Comparison of ENCODE assay signal across 15 mouse cellular contexts in genomic region chr13:51754559-51755126, GRCm38 (mm10). TPM values are rescaled to one million over a fixed set of nuclear protein-coding genes. Genes with fewer than 3 reads are reported as not detected.
A peak's percentile ranks its signal among the peaks of the same experiment; 100 is the strongest.
DNase-seq lines count a peak whose midpoint lies in the region; ATAC-seq and TF ChIP-seq lines count a peak whose summit lies in the region.
"Had no signal": no experiment of that assay in that cellular context is flagged by ENCODE, and none has a peak within 500 bp of the region (broad histone marks: within the 10 kb centered on the region; RNA-seq: fewer than 3 reads in every experiment).

No protein-coding gene starts in this region.

- peaks cover 94% of the 10 kb centered on the region for H3K4me1 ChIP-seq in liver, embryonic 12.5 days
- H3K4me1 ChIP-seq in ES-Bruce4 (ENCODE audit: control insufficient read depth, insufficient read depth, low read length), result peaks cover 15% of the 10 kb centered on the region
- peaks cover 69% of the 10 kb centered on the region for H3K4me1 ChIP-seq in limb, embryonic 10.5 days

- 0 out of 2 replicates have a peak overlapping the region, but pooled peaks have one; percentile 8 for H3K9ac ChIP-seq in liver, embryonic 12.5 days
- no peak overlapping the region for H3K9ac ChIP-seq in ES-Bruce4 (ENCODE audit: low read depth, poor library complexity, severe bottlenecking)
- H3K9ac ChIP-seq: forebrain, embryonic 15.5 days; heart, embryonic 13.5 days; liver, embryonic 14.5 days had no signal

- no peak for TF ChIP-seq POLR2A in ES-Bruce4 (IDR thresholded peaks at IDR 0.05; ENCODE audit: insufficient read depth, low read length)

- peak overlapping the region; percentile 34; the same call in 1 of the 2 replicates for H3K27ac ChIP-seq in liver, embryonic 12.5 days
- 0 out of 2 replicates have a peak overlapping the region, but pooled peaks have one; percentile 2 for H3K27ac ChIP-seq in ES-Bruce4 (ENCODE audit: insufficient read depth, low read length)
- H3K27ac ChIP-seq in limb, embryonic 10.5 days, result peak overlapping the region; percentile 26; the same call in 1 of the 2 replicates
- H3K27ac ChIP-seq: forebrain, embryonic 15.5 days; hindbrain, embryonic 13.5 days; liver, embryonic 14.5 days; macrophage had no signal

- H3K9me3 ChIP-seq in liver, embryonic 12.5 days (replicated peaks), result no peaks in the 10 kb centered on the region
- no peaks in the 10 kb centered on the region for H3K9me3 ChIP-seq in ES-Bruce4 (replicated peaks; ENCODE audit: control insufficient read depth, insufficient read depth, low read length, poor library complexity, severe bottlenecking)
- no peaks in the 10 kb centered on the region for H3K9me3 ChIP-seq in limb, embryonic 10.5 days (replicated peaks)
- H3K9me3 ChIP-seq: forebrain, embryonic 15.5 days; heart, embryonic 13.5 days; hindbrain, embryonic 13.5 days had no signal

- no peak for ATAC-seq in liver, embryonic 12.5 days
- ATAC-seq: forebrain, embryonic 15.5 days had no signal

- 62% methylated on average over 13 of the region's 13 CpGs for WGBS in liver, embryonic 12.5 days (ENCODE audit: insufficient replicate concordance)
- 56% methylated on average over 13 of the region's 13 CpGs for WGBS in limb, embryonic 10.5 days

- no peak for TF ChIP-seq EP300 in ES-Bruce4 (IDR thresholded peaks at IDR 0.05; ENCODE audit: insufficient read depth, low read depth, low read length)

- DNase-seq in liver, result no peak
- DNase-seq in CD4-positive helper T cell, adult 2 months (ENCODE audit: low read depth, low spot score), result peak; percentile 62
- DNase-seq in limb, embryonic 10.5 days (ENCODE audit: low spot score), result no peak
- no peak for DNase-seq in ovary, postnatal 14 days (ENCODE audit: low spot score)
- no peak for DNase-seq in urinary bladder, adult 2 months (ENCODE audit: low spot score)
- no peak for DNase-seq in layer of hippocampus, adult 9-10 months (ENCODE audit: low spot score)
- DNase-seq: cerebellum, adult 18-20 months; kidney, adult 9 months had no signal

- no peaks in the 10 kb centered on the region for H3K27me3 ChIP-seq in liver, embryonic 12.5 days (replicated peaks)
- H3K27me3 ChIP-seq in ES-Bruce4 (ENCODE audit: control insufficient read depth, insufficient read depth, low read length, poor library complexity, severe bottlenecking), result no peaks in the 10 kb centered on the region
- no peaks in the 10 kb centered on the region for H3K27me3 ChIP-seq in limb, embryonic 10.5 days (ENCODE audit: low read depth, poor library complexity, severe bottlenecking)
- H3K27me3 ChIP-seq: forebrain, embryonic 15.5 days; heart, embryonic 13.5 days; hindbrain, embryonic 13.5 days had no signal

- H3K4me2 ChIP-seq in liver, embryonic 12.5 days, result no peak overlapping the region; the same call in 1 of the 2 replicates
- H3K4me2 ChIP-seq: forebrain, embryonic 15.5 days; heart, embryonic 13.5 days; hindbrain, embryonic 13.5 days had no signal

- H3K36me3 ChIP-seq in liver, embryonic 12.5 days, result no peaks in the 10 kb centered on the region
- no peaks in the 10 kb centered on the region for H3K36me3 ChIP-seq in ES-Bruce4 (ENCODE audit: control insufficient read depth, insufficient read depth, low read length, poor library complexity, severe bottlenecking)
- H3K36me3 ChIP-seq in limb, embryonic 10.5 days, result no peaks in the 10 kb centered on the region
- H3K36me3 ChIP-seq: forebrain, embryonic 15.5 days; heart, embryonic 13.5 days; hindbrain, embryonic 13.5 days had no signal

- no peak overlapping the region for H3K4me3 ChIP-seq in liver, embryonic 12.5 days
- no peak overlapping the region for H3K4me3 ChIP-seq in ES-Bruce4 (ENCODE audit: low read depth, low read length)
- H3K4me3 ChIP-seq in limb, embryonic 10.5 days, result no peak overlapping the region
- H3K4me3 ChIP-seq: forebrain, embryonic 15.5 days; heart, embryonic 13.5 days; hindbrain, embryonic 13.5 days had no signal

- TF ChIP-seq CTCF in ES-Bruce4 (IDR thresholded peaks at IDR 0.05; ENCODE audit: low read depth, low read length), result peak; percentile 7

RNA-seq across cellular contexts. Expression of gene Sema4d, which starts 38.9 kb away (rescaled TPM):
- polyA plus RNA-seq in liver, embryonic 12.5 days (2016; fragmentation: Nextera tagmentation; extraction: Ambion mirVana), result 10.8 TPM in 2 replicates
- polyA plus RNA-seq in ES-Bruce4 (2011; ENCODE audit: insufficient read depth, insufficient read length, low read depth, missing spikeins), result 22.9 and 24.6 TPM in 2 replicates
- polyA plus RNA-seq in limb, embryonic 10.5 days (2016; fragmentation: Nextera tagmentation; extraction: Ambion mirVana), result 5.9 and 6.0 TPM in 2 replicates
- 6.1 and 8.1 TPM in 2 replicates for polyA plus RNA-seq in urinary bladder, adult 2 months (2012; rRNA removed)
